Mouse (Mus musculus) cerebellum, adult 2 months (tissue): ENCODE measurements around the gene Slc51a. TPM values are rescaled to one million over a fixed set of nuclear protein-coding genes. Genes with fewer than 3 reads are reported as not detected.
"Not testable (repeated sequence)": the region's sequence is repeated elsewhere in the genome, so short reads cannot be mapped to it uniquely, and the experiment has no call there.

ENCODE experiments used
- DNase-seq, 2 experiments: peaks; one replicate each; pipeline ENCODE4 v3.0.0; 2021
- H3K27ac ChIP-seq: fragments of 200-500 bp; 2 replicates; pipeline ENCODE4 v1.5.1; 2012; ENCODE audit warnings: low read length, control low read depth, inconsistent platforms; ENCODE audit not compliant: insufficient read depth
- H3K27me3 ChIP-seq: fragments of 200-500 bp; 2 replicates; pipeline ENCODE4 v1.6.1; 2012; ENCODE audit warnings: inconsistent platforms, mild to moderate bottlenecking, low read length, moderate library complexity; ENCODE audit not compliant: control insufficient read depth, insufficient read depth
- H3K4me1 ChIP-seq: fragments of 200-500 bp; 2 replicates; pipeline ENCODE4 v1.6.1; 2011; ENCODE audit warnings: low read length; ENCODE audit not compliant: control insufficient read depth, insufficient read depth
- H3K4me3 ChIP-seq: fragments of 200-500 bp; replicated peaks from 2 replicates; pipeline ENCODE3; 2011; ENCODE audit warnings: mild to moderate bottlenecking, low read depth, low read length, control low read depth; ENCODE audit not compliant: insufficient read depth
- CTCF ChIP-seq: fragments of 200-500 bp; IDR thresholded peaks from 2 replicates; pipeline ENCODE4 v1.5.1; 2011; ENCODE audit warnings: low read depth, mild to moderate bottlenecking, control low read depth, low read length, moderate library complexity, borderline replicate concordance; ENCODE audit not compliant: insufficient read depth
- POLR2A ChIP-seq: fragments of 200-500 bp; IDR thresholded peaks from 2 replicates; pipeline ENCODE4 v1.6.1; 2011; ENCODE audit warnings: low read length, control low read depth, borderline replicate concordance; ENCODE audit not compliant: insufficient read depth
- WGBS: fragments of 180-500 bp; shearing (Covaris S2); methylation state at CpG from one replicate; pipeline ENCODE4 v1.1.7; 2018; 5-methylcytosine and 5-hydroxymethylcytosine counted together
- polyA plus RNA-seq: library from polyadenylated mRNA; depleted of rRNA; stranded (reverse); fragments of >200 nt; gene quantifications from 2 replicates; pipeline ENCODE4 v1.2.3, GENCODE M21; 2012

Gene Slc51a
- polyA plus RNA-seq, 1 experiment: 0.05 TPM

- Histone ChIP-seq H3K27me3 (no peaks in the 10 kb centered on the region), H3K4me3 (no peak within 1 kb of the TSS), H3K27ac (no peak within 1 kb of the TSS), H3K4me1 (no peaks in the 10 kb centered on the region)
- TF ChIP-seq CTCF: no peak
- TF ChIP-seq POLR2A: no peak
- DNase-seq: no peak
- 77% methylated on average over 3 of the region's 3 CpGs for WGBS
These were observed 8.3 kb upstream of the Slc51a start, which contains the start of gene Zdhhc19 for GRCm38 (mm10) chr16:32495965-32496364. Gene Zdhhc19, plus strand, starts transcription at chr16:32496265.

GRCm38 (mm10) chr16:32494371-32494770, 6.7 kb upstream of the Slc51a start:
- not testable (repeated sequence) for H3K27ac ChIP-seq, H3K27me3 ChIP-seq, H3K4me1 ChIP-seq, DNase-seq, H3K4me3 ChIP-seq
- 68% methylated on average over 6 of the region's 6 CpGs for WGBS

GRCm38 (mm10) chr16:32488939-32489338, 1.3 kb upstream of the Slc51a start:
- H3K4me1 ChIP-seq: no peaks in the 10 kb centered on the region
- no peaks in the 10 kb centered on the region for H3K27me3 ChIP-seq
- no peak overlapping the region for H3K4me3 ChIP-seq
- DNase-seq: no peak
- 97% methylated on average over 3 of the region's 3 CpGs for WGBS
- H3K27ac ChIP-seq: no peak overlapping the region
- TF ChIP-seq CTCF (no peak), POLR2A (no peak)

GRCm38 (mm10) chr16:32486046-32486445, 1.6 kb downstream of the Slc51a start:
- WGBS: 76% methylated on average over 6 of the region's 6 CpGs

GRCm38 (mm10) chr16:32485209-32485608, 2.5 kb downstream of the Slc51a start:
- TF ChIP-seq POLR2A (no peak), CTCF (no peak)
- WGBS: 67% methylated on average over 2 of the region's 2 CpGs
- Histone ChIP-seq H3K4me1 (no peaks in the 10 kb centered on the region), H3K27me3 (no peaks in the 10 kb centered on the region), H3K4me3 (no peak overlapping the region), H3K27ac (no peak overlapping the region)
- DNase-seq: no peak

More at GRCm38 (mm10) chr16:32486046-32486445, 1.6 kb downstream of the Slc51a start:
- H3K4me1 ChIP-seq: no peaks in the 10 kb centered on the region
- H3K27me3 ChIP-seq: no peaks in the 10 kb centered on the region
- H3K4me3 ChIP-seq: no peak overlapping the region
- DNase-seq: no peak
- TF ChIP-seq CTCF (no peak), POLR2A (no peak)
- H3K27ac ChIP-seq: no peak overlapping the region

- Histone ChIP-seq H3K27ac (no peak overlapping the region), H3K4me3 (no peak overlapping the region), H3K27me3 (no peaks in the 10 kb centered on the region), H3K4me1 (no peaks in the 10 kb centered on the region)
- no peak for TF ChIP-seq POLR2A
- no peak for TF ChIP-seq CTCF
- no peak for DNase-seq
- WGBS: 67% methylated on average over 7 of the region's 7 CpGs
These were observed 3.2 kb downstream of the Slc51a start for GRCm38 (mm10) chr16:32484431-32484871.

GRCm38 (mm10) chr16:32479415-32479814, 8.3 kb downstream of the Slc51a start:
- H3K4me3 ChIP-seq: no peak overlapping the region
- 71% methylated on average over 2 of the region's 2 CpGs for WGBS
- no peaks in the 10 kb centered on the region for H3K4me1 ChIP-seq
- no peak for DNase-seq
- H3K27ac ChIP-seq: no peak overlapping the region
- no peaks in the 10 kb centered on the region for H3K27me3 ChIP-seq
- TF ChIP-seq POLR2A (no peak), CTCF (no peak)

GRCm38 (mm10) chr16:32477315-32477714, 10.4 kb downstream of the Slc51a start:
- 56% methylated on average over 6 of the region's 6 CpGs for WGBS
- no peak overlapping the region for H3K27ac ChIP-seq
- no peak for DNase-seq
- H3K4me3 ChIP-seq: no peak overlapping the region
- H3K4me1 ChIP-seq: no peaks in the 10 kb centered on the region
- no peaks in the 10 kb centered on the region for H3K27me3 ChIP-seq
- TF ChIP-seq CTCF (no peak), POLR2A (no peak)
